Mouse (Mus musculus): Measurements from ENCODE around the gene Olfr917.

Olfr917 gene

GRCm38 (mm10) chr9:38665742-38666141 is at the start of gene Olfr917:
Olfr917 (minus strand) TSS chr9:38665842.
- DNase-seq (ENCODE audit: low spot score) = no peak

- DNase-seq (ENCODE audit: low spot score) = no peak
These were observed 8.9 kb upstream of the Olfr917 start, which contains the start of gene Olfr918 for GRCm38 (mm10) chr9:38674501-38674900. Olfr918 (minus strand) TSS chr9:38674601.

GRCm38 (mm10) chr9:38672887-38673286 is 7.2 kb upstream of the Olfr917 start:
- DNase-seq (ENCODE audit: low spot score) = no peak

DNA sequence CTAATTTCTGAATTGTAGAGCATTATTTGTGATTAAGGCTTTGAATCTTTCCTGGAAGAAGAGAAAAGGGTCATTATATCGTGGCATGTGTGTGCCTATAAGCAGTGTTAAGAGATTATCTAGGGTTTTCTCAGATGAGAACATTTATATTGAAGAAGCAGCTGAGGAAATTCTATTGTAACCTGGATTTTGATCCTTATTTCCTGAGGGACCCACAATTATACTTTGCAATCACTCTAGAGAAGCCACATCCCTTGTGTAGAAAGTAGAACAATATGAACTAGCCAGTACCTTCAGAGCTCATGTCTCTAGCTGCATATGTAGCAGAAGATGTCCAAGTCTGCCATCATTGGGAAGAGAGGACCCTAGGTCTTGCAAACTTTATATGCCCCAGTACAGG is 5.9 kb downstream of the Olfr917 start, which contains the start of gene Olfr916:
TSS of gene Olfr916 (minus strand) at position 101 of the 400 bp plus-strand sequence.
- no peak for DNase-seq (ENCODE audit: low spot score)

DNA sequence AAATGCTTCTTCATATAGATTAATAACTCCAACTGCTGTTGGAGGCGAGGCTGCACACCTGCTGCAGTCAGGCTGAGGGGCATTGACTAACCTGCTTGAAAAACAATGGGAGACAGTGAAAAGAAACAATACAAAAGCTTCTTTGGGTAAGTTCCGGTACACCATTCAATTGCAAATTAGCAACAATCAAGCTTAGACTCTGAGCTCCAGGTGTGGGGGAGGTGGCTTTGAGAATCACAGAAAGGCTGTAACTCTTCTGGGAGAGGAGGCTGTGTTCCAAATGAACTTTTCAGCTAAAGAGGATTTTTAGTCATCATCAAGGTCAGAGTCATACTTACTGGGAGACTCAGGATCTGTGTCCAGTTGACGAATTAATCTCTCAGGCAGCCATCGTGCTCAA is 33.2 kb downstream of the Olfr917 start:
- DNase-seq (ENCODE audit: low spot score) = no peak
